Mouse (Mus musculus) T-cell, adult 2 months (primary cell): ENCODE data around the gene Trim66.

Source experiments
- DNase-seq: peaks from one replicate; pipeline ENCODE4 v3.0.0; 2022; ENCODE audit warnings: low spot score

The Trim66 gene

DNA sequence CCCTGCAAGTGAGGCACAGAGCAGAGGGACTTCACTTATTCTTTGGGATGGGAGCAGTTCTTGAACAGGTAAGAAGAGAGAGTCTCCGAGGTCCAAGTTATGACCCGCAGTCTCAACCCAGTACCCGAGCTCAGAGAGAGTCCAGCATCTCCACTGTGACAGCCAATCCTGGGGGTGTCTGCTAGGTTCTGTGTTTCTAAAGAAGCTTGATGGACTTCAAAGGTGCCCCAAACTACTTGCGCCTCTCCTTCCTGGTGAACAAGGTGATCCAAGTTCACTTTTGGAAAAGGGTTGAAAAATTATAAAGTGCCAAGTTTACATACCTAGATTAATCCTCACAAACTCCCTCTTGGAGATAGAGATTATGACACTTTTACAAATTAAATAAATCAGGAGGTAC is at the start of gene Trim66:
Gene Trim66 (minus strand): TSS at position 101 of the 400 bp plus-strand sequence.
- DNase-seq, result no peak

DNA sequence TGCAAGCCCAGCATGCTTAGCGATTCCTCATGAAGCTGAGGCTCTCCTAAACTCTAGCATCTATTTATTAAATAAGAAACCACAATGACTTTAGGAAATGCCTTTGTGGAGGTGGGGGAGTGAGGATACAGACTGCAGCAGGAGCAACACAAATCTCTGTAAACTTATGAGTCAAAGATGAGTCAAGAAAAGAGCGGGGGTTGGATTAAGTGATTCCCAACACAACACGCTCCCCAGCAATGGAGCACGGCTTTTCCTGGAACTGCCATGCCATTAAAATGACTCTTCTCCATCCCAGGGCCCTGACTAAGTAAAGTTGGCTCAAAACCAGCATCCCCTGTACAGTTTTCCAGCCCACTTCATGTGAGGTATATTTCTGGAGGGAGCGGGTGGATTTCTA is 38.8 kb upstream of the Trim66 start:
- DNase-seq, result no peak

- DNase-seq, result no peak
These were observed 38.3 kb upstream of the Trim66 start for GRCm38 (mm10) chr7:109546186-109546585.

- DNase-seq, result no peak
These were observed 37.5 kb upstream of the Trim66 start for GRCm38 (mm10) chr7:109545255-109545993.

DNA sequence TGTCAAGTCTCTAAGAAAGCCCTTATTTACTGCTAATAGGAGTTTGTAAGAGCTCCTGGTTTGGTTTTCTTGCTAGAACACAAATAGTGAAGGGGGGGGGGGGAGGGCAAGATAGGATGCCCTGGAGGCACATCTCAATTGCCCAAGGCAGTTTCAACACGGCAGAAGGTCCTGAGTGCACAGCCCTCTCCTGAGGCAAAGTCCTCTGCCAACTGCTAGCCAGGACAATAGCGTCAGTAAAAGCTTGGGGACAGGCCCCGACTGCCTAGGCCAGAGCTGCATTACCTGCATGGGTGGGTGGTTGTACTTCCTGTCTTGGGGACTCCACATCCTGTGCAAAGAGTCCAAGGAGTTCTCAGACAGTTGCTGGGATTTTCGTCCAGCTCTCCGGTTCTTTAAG is 36.9 kb upstream of the Trim66 start:
- no peak for DNase-seq

DNA sequence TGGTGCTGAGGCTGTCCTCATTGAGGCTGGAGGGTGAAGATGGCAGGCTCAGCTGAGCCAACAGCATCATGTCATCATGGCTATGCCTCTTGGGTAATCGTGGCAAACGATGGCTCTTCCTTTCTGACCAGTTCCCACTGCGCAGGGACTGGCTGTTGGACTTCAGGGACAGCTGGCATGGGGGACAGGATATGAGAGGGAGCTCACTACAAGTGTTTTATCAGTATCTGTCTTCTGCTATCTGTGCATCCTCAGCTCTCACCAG is 34.4 kb upstream of the Trim66 start:
- no peak for DNase-seq

DNA sequence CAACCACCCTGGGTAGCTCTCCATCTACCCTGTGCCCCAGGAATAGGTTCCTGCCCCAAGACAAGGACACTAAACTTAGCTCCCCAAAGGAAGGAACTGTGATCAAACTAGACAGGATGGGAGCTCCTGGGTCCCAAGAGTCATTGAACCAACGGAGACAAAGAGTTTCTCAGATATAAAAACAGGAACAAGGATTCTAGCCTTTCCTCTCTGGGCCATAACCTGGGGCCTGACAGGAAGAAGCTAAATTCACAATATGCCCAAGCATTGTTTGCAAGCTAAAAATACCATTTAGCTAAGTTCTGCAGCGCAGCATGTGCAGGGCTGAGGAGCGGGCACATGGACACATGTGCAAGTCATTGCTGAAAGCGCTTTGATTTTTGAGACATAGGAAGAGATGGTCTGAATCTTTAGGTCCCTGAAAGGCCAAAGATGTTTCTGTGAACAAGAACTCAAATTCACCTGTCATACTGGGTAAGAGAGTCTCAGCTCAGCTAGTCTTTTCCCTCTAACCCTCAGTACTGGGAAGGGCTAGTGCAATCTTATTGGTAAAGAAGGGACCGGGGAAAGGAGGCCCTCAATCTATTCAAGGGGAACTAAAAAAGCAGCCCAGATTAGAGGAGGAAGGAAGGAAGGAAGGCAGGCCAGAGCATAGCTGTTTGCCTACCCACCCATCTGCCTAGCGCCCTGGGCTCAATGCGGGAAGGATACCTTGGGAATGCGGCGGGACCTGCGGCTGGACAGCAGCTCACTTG is 33.9 kb upstream of the Trim66 start:
- DNase-seq, result no peak

GRCm38 (mm10) chr7:109540902-109541301 is 33.0 kb upstream of the Trim66 start:
- no peak for DNase-seq

DNA sequence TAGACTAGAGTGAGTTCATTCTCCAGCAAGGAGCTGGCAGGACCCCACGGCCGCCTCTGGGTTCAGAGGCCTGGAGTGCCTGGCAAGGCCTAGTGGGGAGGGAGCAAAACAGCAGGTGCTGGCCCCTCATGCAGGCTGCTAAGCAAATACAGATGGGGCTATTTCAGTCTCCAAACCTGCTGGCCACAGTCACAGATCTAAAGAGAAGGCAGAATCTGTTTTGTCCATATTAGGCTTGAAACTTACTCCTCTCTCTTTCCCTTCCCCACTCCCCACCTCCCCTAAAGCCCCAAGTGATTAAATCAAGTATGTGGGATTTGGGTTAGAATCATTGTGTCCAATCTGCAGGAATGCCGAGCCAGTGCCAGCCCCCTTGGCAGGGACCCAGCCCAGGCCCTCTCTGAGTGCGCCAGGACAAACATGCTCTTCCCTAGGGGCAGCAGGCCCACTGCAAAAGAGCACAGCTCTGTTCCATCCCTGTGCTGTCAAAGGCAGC is 28.6 kb upstream of the Trim66 start:
- DNase-seq, result no peak

- DNase-seq, result no peak
These were observed 27.0 kb upstream of the Trim66 start for GRCm38 (mm10) chr7:109534921-109535320.

GRCm38 (mm10) chr7:109533888-109534287 is 26.0 kb upstream of the Trim66 start:
- no peak for DNase-seq

GRCm38 (mm10) chr7:109533129-109533528 is 25.2 kb upstream of the Trim66 start:
- no peak for DNase-seq

- no peak for DNase-seq
These were observed 24.8 kb upstream of the Trim66 start for GRCm38 (mm10) chr7:109532691-109533090.

DNA sequence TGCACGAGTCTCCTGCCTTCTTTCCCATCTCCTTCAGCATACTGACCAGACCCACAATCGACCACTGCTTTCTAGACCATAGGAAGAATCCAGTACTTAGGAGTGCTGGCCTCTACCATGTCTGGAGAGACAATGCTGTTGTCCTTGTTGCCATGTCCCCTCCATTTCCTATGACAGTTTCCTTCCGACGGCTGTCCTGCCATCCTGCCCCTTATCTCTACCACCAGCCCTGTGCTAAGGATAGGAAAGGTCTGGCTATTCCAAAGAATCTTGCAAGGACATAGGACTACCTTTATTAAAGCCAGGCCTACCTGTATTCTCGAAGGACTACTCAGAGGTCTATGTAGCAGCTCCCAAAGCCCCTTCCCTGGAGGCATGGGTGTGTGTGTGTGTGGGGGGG is 23.6 kb upstream of the Trim66 start:
- DNase-seq, result no peak

DNA sequence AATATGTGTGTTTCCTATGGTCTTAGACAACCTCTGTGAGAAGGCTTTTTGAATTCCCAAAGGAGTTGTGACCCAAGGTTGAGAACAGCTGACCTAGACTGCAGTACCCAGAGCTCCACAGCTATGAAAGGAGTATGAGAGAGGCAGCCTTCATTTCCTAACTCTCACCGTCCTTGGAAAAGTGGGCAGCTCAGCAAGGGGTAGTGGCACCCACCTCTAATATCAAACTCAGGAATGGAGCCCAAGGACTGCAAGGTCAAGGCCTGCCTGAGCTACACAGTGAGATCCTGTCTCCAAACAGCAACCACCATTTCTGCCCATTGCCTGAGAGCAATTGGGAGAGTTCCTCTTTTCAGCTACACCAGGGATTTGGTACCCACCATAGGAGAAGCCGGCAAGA is 21.8 kb upstream of the Trim66 start:
- DNase-seq, result no peak

- DNase-seq, result no peak
These were observed 20.4 kb upstream of the Trim66 start for GRCm38 (mm10) chr7:109528356-109528755.

GRCm38 (mm10) chr7:109527536-109527935 is 19.6 kb upstream of the Trim66 start:
- DNase-seq, result no peak

GRCm38 (mm10) chr7:109525740-109526663 is 18.1 kb upstream of the Trim66 start:
- DNase-seq, result no peak

GRCm38 (mm10) chr7:109524763-109525162 is 16.8 kb upstream of the Trim66 start:
- DNase-seq, result no peak

DNA sequence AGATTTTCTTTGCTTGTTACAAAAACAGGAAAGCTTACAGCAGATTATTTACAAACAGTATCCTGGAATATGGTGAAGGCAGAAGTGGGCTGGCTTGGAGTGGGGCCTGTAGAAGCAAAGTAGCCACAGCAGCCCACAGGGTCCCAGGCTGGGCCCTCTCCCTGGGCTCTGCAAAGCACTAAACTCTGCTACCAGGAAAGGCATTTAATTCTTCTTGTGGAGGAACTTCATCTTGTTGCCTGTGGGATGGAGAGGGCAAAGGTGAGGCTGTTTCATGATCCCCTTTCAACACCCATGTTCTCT is 16.5 kb upstream of the Trim66 start:
- no peak for DNase-seq

- DNase-seq, result no peak
These were observed 16.0 kb upstream of the Trim66 start for GRCm38 (mm10) chr7:109523741-109524441.

- DNase-seq, result no peak
These were observed 15.4 kb upstream of the Trim66 start for GRCm38 (mm10) chr7:109523304-109523703.
